Mouse (Mus musculus) naive thymus-derived CD4-positive, alpha-beta T cell, adult 2 months (primary cell): ENCODE measurements around the gene Setd5.

Experiments
- DNase-seq: peaks from one replicate; pipeline ENCODE4 v3.0.0-alpha.2; 2011; ENCODE audit warnings: low read depth

Gene Setd5

GRCm38 (mm10) chr6:113193765-113194460, 116.7 kb downstream of the Setd5 start:
- DNase-seq = no peak

- DNase-seq = no peak
These were observed 117.3 kb downstream of the Setd5 start for GRCm38 (mm10) chr6:113194517-113194840.

DNA sequence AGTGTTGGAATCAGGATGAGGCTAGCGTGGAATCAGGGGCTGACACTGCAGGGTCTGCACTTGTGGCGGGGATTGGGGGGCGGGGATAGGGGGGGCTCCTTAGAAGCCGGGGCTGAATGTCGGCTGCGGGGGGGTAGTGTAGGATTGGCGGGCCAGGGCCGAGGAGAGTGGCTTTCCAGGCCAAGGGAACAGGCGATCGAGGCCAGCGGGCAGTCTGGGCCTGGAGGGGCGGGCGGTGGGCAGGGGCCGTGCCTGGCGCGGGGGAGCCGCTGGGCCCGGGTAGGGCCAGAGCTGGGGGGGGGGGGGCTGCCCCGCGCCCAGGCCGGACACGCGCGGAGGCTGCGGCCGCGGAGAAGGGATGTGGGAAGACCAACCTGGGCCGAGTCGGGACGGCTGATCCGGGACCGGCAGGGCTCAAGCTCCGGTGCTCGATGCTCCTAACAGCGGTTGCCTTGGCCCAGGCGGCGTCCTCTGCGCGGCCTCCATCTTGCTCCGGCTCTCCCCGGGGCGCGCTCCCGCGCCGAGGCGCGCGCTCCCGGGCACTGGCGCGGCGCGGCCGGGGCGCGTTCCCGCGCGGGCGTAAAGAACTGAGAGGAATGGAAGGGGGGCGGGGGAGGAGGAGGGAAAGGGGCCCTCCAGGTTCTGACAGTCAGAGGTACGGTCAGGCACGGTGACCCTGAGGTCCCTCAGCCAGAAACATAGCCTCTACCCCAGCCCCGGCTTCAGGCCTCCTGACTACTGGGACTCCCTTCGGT, 117.9 kb downstream of the Setd5 start, which contains the start of gene Lhfpl4:
Gene Lhfpl4, minus strand, starts transcription at position 544 of the 755 bp plus-strand sequence.
- DNase-seq = no peak

- DNase-seq = no peak
These were observed 118.4 kb downstream of the Setd5 start for GRCm38 (mm10) chr6:113195596-113195992.
